Mouse (Mus musculus): Measurements from ENCODE around the gene Cirbp.

Cirbp gene

GRCm38 (mm10) chr10:80138553-80139438 lies 27.0 kb upstream of the Cirbp start, which contains the start of gene Atp5d:
TSS of gene Atp5d (plus strand) at chr10:80138632.
- DNase-seq = peak; percentile 64 to 86

- DNase-seq = no peak
These were observed 26.4 kb upstream of the Cirbp start for GRCm38 (mm10) chr10:80139439-80139775.

- no peak for DNase-seq
These were observed 25.7 kb upstream of the Cirbp start for GRCm38 (mm10) chr10:80139975-80140665.

- DNase-seq = no peak
These were observed 25.1 kb upstream of the Cirbp start, which contains the start of gene Cbarp for GRCm38 (mm10) chr10:80140666-80141035. TSS of gene Cbarp (minus strand) at chr10:80140835.

- DNase-seq = peak; percentile 96 to 99
These were observed 24.5 kb upstream of the Cirbp start for GRCm38 (mm10) chr10:80141243-80141642.

- DNase-seq = peak; percentile 98
These were observed 23.8 kb upstream of the Cirbp start for GRCm38 (mm10) chr10:80141786-80142529.

GRCm38 (mm10) chr10:80142530-80142925 lies 23.3 kb upstream of the Cirbp start:
- DNase-seq = peak; percentile 71 to 87

- DNase-seq = no peak
These were observed 22.1 kb upstream of the Cirbp start for GRCm38 (mm10) chr10:80143664-80144063.

- DNase-seq = no peak
These were observed 21.6 kb upstream of the Cirbp start for GRCm38 (mm10) chr10:80144159-80144558.

- DNase-seq = peak; percentile 84 to 85
These were observed 20.6 kb upstream of the Cirbp start for GRCm38 (mm10) chr10:80144864-80145838.

GRCm38 (mm10) chr10:80145896-80146295 lies 19.9 kb upstream of the Cirbp start:
- peak; percentile 78 to 93 for DNase-seq

GRCm38 (mm10) chr10:80146568-80147011 lies 19.2 kb upstream of the Cirbp start:
- DNase-seq = peak in 1 of 2 experiments; percentile 90

GRCm38 (mm10) chr10:80147146-80147718 lies 18.6 kb upstream of the Cirbp start:
- DNase-seq = no peak

GRCm38 (mm10) chr10:80147719-80148601 lies 17.8 kb upstream of the Cirbp start, which contains the start of gene Midn:
TSS of gene Midn (plus strand) at chr10:80148272.
- peak; percentile 88 to 95 for DNase-seq

GRCm38 (mm10) chr10:80148610-80149290 lies 17.0 kb upstream of the Cirbp start:
- peak; percentile 92 to 98 for DNase-seq

GRCm38 (mm10) chr10:80149291-80150225 lies 16.2 kb upstream of the Cirbp start:
- peak; percentile 99 to 100 for DNase-seq

GRCm38 (mm10) chr10:80150226-80151210 lies 15.3 kb upstream of the Cirbp start:
- peak; percentile 43 to 81 for DNase-seq
